Mouse (Mus musculus) ES-Bruce4 (cell line): ENCODE results near the gene Sik3. TPM values are rescaled to one million over a fixed set of nuclear protein-coding genes. Genes with fewer than 3 reads are reported as not detected.

ENCODE experiments used
- H3K27ac ChIP-seq: 2 replicates; pipeline ENCODE4 v1.5.1; 2012; ENCODE audit warnings: low read length, inconsistent platforms; ENCODE audit not compliant: insufficient read depth
- H3K27me3 ChIP-seq: 2 replicates; pipeline ENCODE4 v1.6.1; 2012; ENCODE audit warnings: mild to moderate bottlenecking, low read length, inconsistent platforms; ENCODE audit not compliant: control insufficient read depth, poor library complexity, insufficient read depth, severe bottlenecking
- H3K36me3 ChIP-seq: 2 replicates; pipeline ENCODE4 v1.6.1; 2012; ENCODE audit warnings: inconsistent platforms, mild to moderate bottlenecking, low read length, moderate library complexity; ENCODE audit not compliant: control insufficient read depth, poor library complexity, insufficient read depth, severe bottlenecking
- H3K4me1 ChIP-seq: one replicate; pipeline ENCODE4 v1.8.1; 2011; ENCODE audit warnings: low read length; ENCODE audit not compliant: control insufficient read depth, insufficient read depth
- H3K4me3 ChIP-seq: 2 replicates; pipeline ENCODE4 v1.5.1; 2011; ENCODE audit warnings: low read depth, mild to moderate bottlenecking, low read length
- H3K9ac ChIP-seq: 2 replicates; pipeline ENCODE4 v1.6.1; 2012; ENCODE audit warnings: low read depth, mild to moderate bottlenecking, inconsistent platforms; ENCODE audit not compliant: poor library complexity, severe bottlenecking
- H3K9me3 ChIP-seq: replicated peaks from 2 replicates; pipeline ENCODE4 v1.6.1; 2012; ENCODE audit warnings: mild to moderate bottlenecking, low read length, inconsistent platforms; ENCODE audit not compliant: control insufficient read depth, poor library complexity, insufficient read depth, severe bottlenecking
- CTCF ChIP-seq: IDR thresholded peaks from one replicate; pipeline ENCODE4 v1.8.1; 2011; ENCODE audit warnings: low read depth, low read length
- EP300 ChIP-seq: IDR thresholded peaks from 2 replicates; pipeline ENCODE4 v1.6.1; 2011; ENCODE audit warnings: low read depth, low read length; ENCODE audit not compliant: insufficient read depth
- POLR2A ChIP-seq: IDR thresholded peaks from one replicate; pipeline ENCODE4 v1.8.1; 2011; ENCODE audit warnings: low read length; ENCODE audit not compliant: insufficient read depth
- polyA plus RNA-seq: library from polyadenylated mRNA; stranded (reverse); fragments of >200 nt; gene quantifications from 2 replicates; pipeline ENCODE4 v1.2.4, GENCODE M21; 2011; ENCODE audit warnings: low read depth; ENCODE audit not compliant: missing spikeins, insufficient read depth, insufficient read length

The Sik3 gene
- polyA plus RNA-seq, 1 experiment = 23.2 TPM

GRCm38 (mm10) chr9:46033058-46033457 is 20.4 kb downstream of the Sik3 start:
- Histone ChIP-seq H3K9me3 (no peaks in the 10 kb centered on the region), H3K4me3 (no peak overlapping the region), H3K9ac (no peak overlapping the region), H3K27me3 (no peaks in the 10 kb centered on the region), H3K27ac (no peak overlapping the region), H3K4me1 (peaks cover 4% of the 10 kb centered on the region), H3K36me3 (no peaks in the 10 kb centered on the region)
- TF ChIP-seq CTCF (no peak), EP300 (no peak), POLR2A (no peak)

- H3K27me3 ChIP-seq = no peaks in the 10 kb centered on the region
- H3K4me3 ChIP-seq = no peak overlapping the region
- H3K9me3 ChIP-seq = no peaks in the 10 kb centered on the region
- peaks cover 3% of the 10 kb centered on the region for H3K4me1 ChIP-seq
- H3K9ac ChIP-seq = no peak overlapping the region
- no peak for TF ChIP-seq POLR2A
- TF ChIP-seq CTCF = no peak
- no peaks in the 10 kb centered on the region for H3K36me3 ChIP-seq
- H3K27ac ChIP-seq = no peak overlapping the region
These were observed 21.2 kb downstream of the Sik3 start for GRCm38 (mm10) chr9:46033862-46034261.

- no peaks in the 10 kb centered on the region for H3K9me3 ChIP-seq
- no peaks in the 10 kb centered on the region; the same call in 1 of the 2 replicates for H3K27me3 ChIP-seq
- TF ChIP-seq POLR2A (no peak), EP300 (no peak), CTCF (no peak)
- H3K4me1 ChIP-seq = no peaks in the 10 kb centered on the region
- no peaks in the 10 kb centered on the region for H3K36me3 ChIP-seq
- no peak overlapping the region for H3K4me3 ChIP-seq
- no peak overlapping the region for H3K9ac ChIP-seq
- peak overlapping the region; percentile 8; the same call in 1 of the 2 replicates for H3K27ac ChIP-seq
These were observed 22.8 kb downstream of the Sik3 start for GRCm38 (mm10) chr9:46035290-46035871.

GRCm38 (mm10) chr9:46036881-46037280 is 24.3 kb downstream of the Sik3 start:
- H3K27ac ChIP-seq = no peak overlapping the region
- no peak overlapping the region for H3K4me3 ChIP-seq
- no peak overlapping the region for H3K9ac ChIP-seq
- TF ChIP-seq EP300 = no peak
- TF ChIP-seq CTCF = no peak
- no peak for TF ChIP-seq POLR2A
- no peaks in the 10 kb centered on the region for H3K36me3 ChIP-seq
- no peaks in the 10 kb centered on the region; the same call in 1 of the 2 replicates for H3K27me3 ChIP-seq
- no peaks in the 10 kb centered on the region for H3K4me1 ChIP-seq
- H3K9me3 ChIP-seq = no peaks in the 10 kb centered on the region

- Histone ChIP-seq H3K27ac (no peak overlapping the region), H3K4me1 (no peaks in the 10 kb centered on the region), H3K36me3 (no peaks in the 10 kb centered on the region), H3K27me3 (no peaks in the 10 kb centered on the region; the same call in 1 of the 2 replicates), H3K4me3 (no peak overlapping the region), H3K9me3 (no peaks in the 10 kb centered on the region), H3K9ac (no peak overlapping the region)
- no peak for TF ChIP-seq POLR2A
- TF ChIP-seq EP300 = no peak
- no peak for TF ChIP-seq CTCF
These were observed 26.2 kb downstream of the Sik3 start for GRCm38 (mm10) chr9:46038786-46039185.

- H3K36me3 ChIP-seq = no peaks in the 10 kb centered on the region
- H3K9me3 ChIP-seq = no peaks in the 10 kb centered on the region
- no peaks in the 10 kb centered on the region; the same call in 1 of the 2 replicates for H3K27me3 ChIP-seq
- no peak overlapping the region for H3K9ac ChIP-seq
- no peak for TF ChIP-seq CTCF
- no peak for TF ChIP-seq POLR2A
- no peak for TF ChIP-seq EP300
- no peaks in the 10 kb centered on the region for H3K4me1 ChIP-seq
- no peak overlapping the region for H3K27ac ChIP-seq
- H3K4me3 ChIP-seq = no peak overlapping the region
These were observed 28.6 kb downstream of the Sik3 start for GRCm38 (mm10) chr9:46041186-46041585.
